Mouse (Mus musculus): ENCODE results near the gene Rhpn2. TPM values are rescaled to one million over a fixed set of nuclear protein-coding genes. Genes with fewer than 3 reads are reported as not detected.

Rhpn2 gene
- polyA plus RNA-seq, 1 experiment from 2014 or later, result 1.9 TPM

DNA sequence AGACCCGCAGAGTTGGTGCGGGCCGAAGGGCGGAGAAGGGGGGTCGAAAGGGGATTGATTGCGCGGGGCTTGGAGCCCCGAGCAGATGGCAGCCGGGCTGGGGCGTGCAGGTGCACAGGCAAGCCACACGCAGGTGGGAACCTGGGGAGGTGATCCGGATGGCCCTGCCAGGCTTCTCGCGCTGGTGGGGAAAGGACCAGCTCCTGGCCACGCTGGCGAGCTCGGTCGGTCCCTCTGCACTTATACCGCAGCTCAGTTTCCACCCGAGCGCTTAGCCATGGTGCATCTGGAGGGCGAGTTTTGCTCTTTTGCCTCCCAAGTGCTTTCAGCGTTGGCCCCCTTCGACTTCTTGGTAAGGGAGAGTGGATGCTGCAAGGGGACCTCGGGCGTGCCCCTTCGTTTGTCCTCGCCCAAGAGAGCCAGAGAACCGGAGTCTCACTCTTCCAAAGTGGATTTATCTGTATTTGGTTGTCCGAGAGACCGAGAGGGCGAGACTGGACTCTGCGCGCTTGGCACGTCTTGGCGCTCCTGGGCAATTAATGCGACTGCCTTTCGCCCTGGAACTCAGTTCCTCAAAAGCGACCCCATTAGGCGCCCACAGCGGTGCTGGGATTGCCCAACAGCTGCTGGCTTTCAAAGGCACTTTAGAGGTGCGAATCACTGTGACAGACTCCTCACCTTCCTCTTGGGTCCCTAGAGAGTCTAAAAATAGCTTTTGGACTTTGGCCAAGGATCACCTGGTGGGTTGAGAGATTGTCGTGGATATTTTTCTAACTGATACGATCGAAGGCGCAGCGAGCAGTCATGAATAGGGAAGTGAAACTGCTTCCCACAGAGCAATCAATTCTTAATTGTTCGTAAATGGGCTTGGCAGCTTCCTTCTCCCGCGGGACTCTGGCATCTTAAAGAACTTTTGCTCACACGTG, 820 bp downstream of the Rhpn2 start:
- H3K4me3 ChIP-seq (ENCODE audit: low read depth, low read length), result peak overlapping the region; percentile 55
- H3K9ac ChIP-seq (ENCODE audit: low read length), result peak overlapping the region; percentile 40
- WGBS, result under 1% methylated on average over 51 of the region's 51 CpGs
- H3K27me3 ChIP-seq (ENCODE audit: control insufficient read depth, insufficient read depth, low read length), result no peaks in the 10 kb centered on the region
- no peaks in the 10 kb centered on the region for H3K36me3 ChIP-seq (ENCODE audit: control insufficient read depth, insufficient read depth, low read length)
- no peaks in the 10 kb centered on the region; the same call in 1 of the 2 replicates for H3K4me1 ChIP-seq (ENCODE audit: control insufficient read depth, insufficient read depth, low read length)
- H3K9me3 ChIP-seq (ENCODE audit: control insufficient read depth, low read length), result no peaks in the 10 kb centered on the region
- H3K4me2 ChIP-seq (ENCODE audit: low read depth, severe bottlenecking), result peak overlapping the region; percentile 98
- ATAC-seq (ENCODE audit: insufficient number of reproducible peaks, low FRiP score, low TSS enrichment, low read depth) (peak; percentile 33), DNase-seq (ENCODE audit: low spot score) (peak; percentile 63)
- H3K27ac ChIP-seq (replicated peaks; ENCODE audit: low read depth, low read length), result no peak overlapping the region

DNA sequence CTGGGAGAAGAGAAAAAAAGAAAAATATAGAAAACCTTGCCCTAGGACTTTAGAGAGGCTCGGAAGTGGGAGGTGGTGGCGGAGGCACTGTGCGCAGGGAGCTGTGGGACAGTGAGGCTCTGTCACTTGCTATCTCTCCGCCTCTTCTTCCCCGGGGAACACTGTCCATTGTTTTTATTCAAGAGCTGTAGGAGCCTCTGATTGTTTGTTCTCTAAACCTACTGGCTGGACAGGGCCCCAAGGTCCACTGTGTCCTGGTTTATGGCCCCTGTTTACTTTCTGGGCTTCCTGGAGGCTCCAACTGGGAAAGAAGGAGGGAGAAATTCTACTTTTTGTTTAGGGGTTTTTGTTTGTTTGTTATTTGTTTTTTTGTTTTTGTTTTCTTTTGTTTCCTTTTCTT, 6.2 kb downstream of the Rhpn2 start:
- no peaks in the 10 kb centered on the region for H3K4me1 ChIP-seq (ENCODE audit: control insufficient read depth, insufficient read depth, low read length)
- 45% methylated on average over 5 of the region's 5 CpGs for WGBS
- H3K4me2 ChIP-seq (ENCODE audit: low read depth, severe bottlenecking), result no peak overlapping the region
- ATAC-seq (ENCODE audit: insufficient number of reproducible peaks, low FRiP score, low TSS enrichment, low read depth) (no peak), DNase-seq (ENCODE audit: low spot score) (no peak)
- no peak overlapping the region for H3K9ac ChIP-seq (ENCODE audit: low read length)
- no peak overlapping the region for H3K4me3 ChIP-seq (ENCODE audit: low read depth, low read length)
- H3K27ac ChIP-seq (replicated peaks; ENCODE audit: low read depth, low read length), result no peak overlapping the region
- H3K9me3 ChIP-seq (ENCODE audit: control insufficient read depth, low read length), result no peaks in the 10 kb centered on the region
- no peaks in the 10 kb centered on the region for H3K36me3 ChIP-seq (ENCODE audit: control insufficient read depth, insufficient read depth, low read length)
- H3K27me3 ChIP-seq (ENCODE audit: control insufficient read depth, insufficient read depth, low read length), result no peaks in the 10 kb centered on the region

DNA sequence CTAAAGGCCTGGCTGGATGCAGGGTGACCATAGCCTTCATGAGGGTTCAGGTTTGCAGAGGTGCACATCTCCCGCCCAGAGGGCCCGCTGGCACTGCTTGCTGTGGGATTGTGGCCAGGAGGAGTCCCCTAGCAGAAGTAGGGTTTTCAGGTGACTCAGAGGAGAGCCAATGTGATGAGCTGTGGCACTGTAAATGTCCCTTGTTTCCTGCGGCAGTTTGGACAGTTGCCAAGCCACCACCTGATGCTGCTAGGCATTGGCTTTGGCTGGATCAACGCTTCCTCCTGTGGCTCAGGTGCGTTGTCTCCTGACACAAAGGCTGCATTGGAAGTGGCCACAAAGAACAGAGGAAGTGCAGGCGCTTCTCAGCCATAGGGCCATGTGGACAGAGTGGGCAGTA, 7.3 kb downstream of the Rhpn2 start:
- Histone ChIP-seq H3K9ac (ENCODE audit: low read length) (no peak overlapping the region), H3K4me2 (ENCODE audit: low read depth, severe bottlenecking) (no peak overlapping the region), H3K4me1 (ENCODE audit: control insufficient read depth, insufficient read depth, low read length) (no peaks in the 10 kb centered on the region), H3K4me3 (ENCODE audit: low read depth, low read length) (no peak overlapping the region), H3K27ac (replicated peaks; ENCODE audit: low read depth, low read length) (no peak overlapping the region), H3K9me3 (ENCODE audit: control insufficient read depth, low read length) (no peaks in the 10 kb centered on the region), H3K36me3 (ENCODE audit: control insufficient read depth, insufficient read depth, low read length) (no peaks in the 10 kb centered on the region), H3K27me3 (ENCODE audit: control insufficient read depth, insufficient read depth, low read length) (no peaks in the 10 kb centered on the region)
- 92% methylated on average over 6 of the region's 6 CpGs for WGBS
- ATAC-seq (ENCODE audit: insufficient number of reproducible peaks, low FRiP score, low TSS enrichment, low read depth) (no peak), DNase-seq (ENCODE audit: low spot score) (no peak)

DNA sequence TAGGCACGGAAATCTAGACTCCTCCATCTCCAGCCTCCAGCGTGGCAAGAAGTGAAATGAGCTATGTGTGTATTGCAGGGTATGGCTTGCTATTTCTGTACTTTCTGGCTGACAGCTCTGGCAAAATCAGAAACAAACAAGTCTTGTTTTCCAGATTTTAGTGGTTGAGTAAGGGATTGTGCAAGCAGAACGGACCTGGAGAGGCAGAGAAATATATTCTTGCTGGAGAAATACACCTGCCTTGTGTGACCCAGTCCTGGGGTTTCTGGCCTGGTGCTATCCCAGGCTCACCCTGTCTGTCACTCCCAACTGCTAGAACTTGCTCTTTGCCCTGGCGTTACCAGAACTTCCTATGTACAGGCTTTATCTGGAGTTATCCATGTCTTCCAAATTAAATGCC, 8.5 kb downstream of the Rhpn2 start:
- 79% methylated on average over 4 of the region's 4 CpGs for WGBS
- H3K4me2 ChIP-seq (ENCODE audit: low read depth, severe bottlenecking), result no peak overlapping the region
- no peak for ATAC-seq (ENCODE audit: insufficient number of reproducible peaks, low FRiP score, low TSS enrichment, low read depth)

GRCm38 (mm10) chr7:35344785-35345330, 10.9 kb downstream of the Rhpn2 start:
- 89% methylated on average over 5 of the region's 5 CpGs for WGBS
- H3K4me1 ChIP-seq (ENCODE audit: control insufficient read depth, insufficient read depth, low read length), result no peaks in the 10 kb centered on the region
- no peaks in the 10 kb centered on the region for H3K36me3 ChIP-seq (ENCODE audit: control insufficient read depth, insufficient read depth, low read length)
- ATAC-seq (ENCODE audit: insufficient number of reproducible peaks, low FRiP score, low TSS enrichment, low read depth), result no peak
- no peaks in the 10 kb centered on the region for H3K9me3 ChIP-seq (ENCODE audit: control insufficient read depth, low read length)
- H3K9ac ChIP-seq (ENCODE audit: low read length), result no peak overlapping the region
- no peak overlapping the region for H3K4me2 ChIP-seq (ENCODE audit: low read depth, severe bottlenecking)
- no peak overlapping the region for H3K27ac ChIP-seq (replicated peaks; ENCODE audit: low read depth, low read length)
- H3K4me3 ChIP-seq (ENCODE audit: low read depth, low read length), result no peak overlapping the region
- H3K27me3 ChIP-seq (ENCODE audit: control insufficient read depth, insufficient read depth, low read length), result no peaks in the 10 kb centered on the region
- no peak for DNase-seq (ENCODE audit: low spot score)

More for the DNA sequence above, 8.5 kb downstream of the Rhpn2 start:
- Histone ChIP-seq H3K9me3 (ENCODE audit: control insufficient read depth, low read length) (no peaks in the 10 kb centered on the region), H3K9ac (ENCODE audit: low read length) (no peak overlapping the region), H3K4me3 (ENCODE audit: low read depth, low read length) (no peak overlapping the region), H3K36me3 (ENCODE audit: control insufficient read depth, insufficient read depth, low read length) (no peaks in the 10 kb centered on the region), H3K27me3 (ENCODE audit: control insufficient read depth, insufficient read depth, low read length) (no peaks in the 10 kb centered on the region), H3K4me1 (ENCODE audit: control insufficient read depth, insufficient read depth, low read length) (no peaks in the 10 kb centered on the region), H3K27ac (replicated peaks; ENCODE audit: low read depth, low read length) (no peak overlapping the region)
- DNase-seq (ENCODE audit: low spot score), result no peak

- H3K27ac ChIP-seq (replicated peaks; ENCODE audit: low read depth, low read length), result no peak overlapping the region
- no peak overlapping the region for H3K4me3 ChIP-seq (ENCODE audit: low read depth, low read length)
- H3K4me1 ChIP-seq (ENCODE audit: control insufficient read depth, insufficient read depth, low read length), result no peaks in the 10 kb centered on the region
- ATAC-seq (ENCODE audit: insufficient number of reproducible peaks, low FRiP score, low TSS enrichment, low read depth) (no peak), DNase-seq (ENCODE audit: low spot score) (no peak)
- H3K9ac ChIP-seq (ENCODE audit: low read length), result no peak overlapping the region
- no peak overlapping the region for H3K4me2 ChIP-seq (ENCODE audit: low read depth, severe bottlenecking)
- 68% methylated on average over 18 of the region's 18 CpGs for WGBS
- H3K9me3 ChIP-seq (ENCODE audit: control insufficient read depth, low read length), result no peaks in the 10 kb centered on the region
- no peaks in the 10 kb centered on the region for H3K27me3 ChIP-seq (ENCODE audit: control insufficient read depth, insufficient read depth, low read length)
- no peaks in the 10 kb centered on the region for H3K36me3 ChIP-seq (ENCODE audit: control insufficient read depth, insufficient read depth, low read length)
These were observed 14.1 kb downstream of the Rhpn2 start for GRCm38 (mm10) chr7:35347918-35348700.

GRCm38 (mm10) chr7:35349022-35349421, 15.1 kb downstream of the Rhpn2 start:
- ATAC-seq (ENCODE audit: insufficient number of reproducible peaks, low FRiP score, low TSS enrichment, low read depth), result no peak
- no peak overlapping the region for H3K27ac ChIP-seq (replicated peaks; ENCODE audit: low read depth, low read length)
- H3K36me3 ChIP-seq (ENCODE audit: control insufficient read depth, insufficient read depth, low read length), result no peaks in the 10 kb centered on the region
- H3K9me3 ChIP-seq (ENCODE audit: control insufficient read depth, low read length), result no peaks in the 10 kb centered on the region
- WGBS, result 87% methylated on average over 4 of the region's 4 CpGs
- no peaks in the 10 kb centered on the region for H3K27me3 ChIP-seq (ENCODE audit: control insufficient read depth, insufficient read depth, low read length)
- no peaks in the 10 kb centered on the region for H3K4me1 ChIP-seq (ENCODE audit: control insufficient read depth, insufficient read depth, low read length)
- H3K4me2 ChIP-seq (ENCODE audit: low read depth, severe bottlenecking), result no peak overlapping the region
- no peak overlapping the region for H3K9ac ChIP-seq (ENCODE audit: low read length)
- no peak for DNase-seq (ENCODE audit: low spot score)
- H3K4me3 ChIP-seq (ENCODE audit: low read depth, low read length), result no peak overlapping the region

DNA sequence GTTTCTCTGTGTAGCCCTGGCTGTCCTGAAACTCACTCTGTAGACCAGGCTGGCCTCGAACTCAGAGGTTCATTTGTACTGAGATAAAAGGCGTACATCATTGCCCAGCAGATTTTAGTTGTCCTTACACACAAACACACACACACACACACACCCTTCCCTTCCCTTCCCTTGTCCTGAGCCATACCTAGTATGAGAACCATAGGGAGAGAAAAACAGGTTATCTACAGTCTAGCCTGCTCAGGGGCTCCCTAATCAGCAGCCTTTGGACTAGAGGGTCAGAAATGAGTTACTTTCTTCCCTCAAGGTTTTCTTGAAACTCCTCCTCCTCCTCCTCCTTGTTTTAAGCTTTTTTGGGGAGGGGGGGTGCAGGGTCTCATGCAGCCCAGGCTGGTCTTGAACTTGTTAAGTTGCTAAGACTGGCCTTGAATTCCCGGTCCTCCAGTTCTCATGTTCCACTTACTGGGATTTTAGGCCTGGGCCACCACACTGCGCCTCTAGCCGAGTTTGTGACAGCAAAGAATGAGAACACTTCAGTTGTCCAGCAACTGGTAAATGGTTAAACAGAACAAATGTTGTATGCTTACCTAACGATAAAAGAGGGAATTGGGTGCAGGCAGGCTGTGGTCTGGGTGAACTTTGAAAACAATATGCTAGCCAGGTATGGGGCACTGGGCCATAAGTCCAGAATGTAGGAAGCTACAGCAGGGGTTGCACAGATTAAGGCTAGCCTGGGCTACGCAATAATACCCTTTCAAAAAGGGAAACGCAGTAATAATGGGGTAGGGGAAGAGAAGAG, 16.1 kb downstream of the Rhpn2 start:
- DNase-seq (ENCODE audit: low spot score) (no peak), ATAC-seq (ENCODE audit: insufficient number of reproducible peaks, low FRiP score, low TSS enrichment, low read depth) (no peak)
- Histone ChIP-seq H3K4me2 (ENCODE audit: low read depth, severe bottlenecking) (no peak overlapping the region), H3K9ac (ENCODE audit: low read length) (no peak overlapping the region), H3K9me3 (ENCODE audit: control insufficient read depth, low read length) (no peaks in the 10 kb centered on the region), H3K36me3 (ENCODE audit: control insufficient read depth, insufficient read depth, low read length) (no peaks in the 10 kb centered on the region), H3K27ac (replicated peaks; ENCODE audit: low read depth, low read length) (no peak overlapping the region), H3K4me3 (ENCODE audit: low read depth, low read length) (no peak overlapping the region), H3K4me1 (ENCODE audit: control insufficient read depth, insufficient read depth, low read length) (no peaks in the 10 kb centered on the region), H3K27me3 (ENCODE audit: control insufficient read depth, insufficient read depth, low read length) (no peaks in the 10 kb centered on the region)
- 90% methylated on average over 8 of the region's 8 CpGs for WGBS

Measured in limb, embryonic 11.5 days (tissue).